Mouse (Mus musculus): ENCODE data around the gene Zfp638.
"Not testable (repeated sequence)": the region's sequence is repeated elsewhere in the genome, so short reads cannot be mapped to it uniquely, and the experiment has no call there.

The Zfp638 gene

GRCm38 (mm10) chr6:83866954-83867597, at the start of gene Zfp638:
Gene Zfp638 (plus strand): TSS chr6:83867109.
- DNase-seq (ENCODE audit: low read depth, low spot score), result peak; percentile 90
- no peaks in the 10 kb centered on the region for H3K36me3 ChIP-seq (ENCODE audit: control insufficient read depth, insufficient read depth, low read length, poor library complexity, severe bottlenecking)
- no peaks in the 10 kb centered on the region for H3K27me3 ChIP-seq (ENCODE audit: control insufficient read depth, insufficient read depth, low read length, poor library complexity, severe bottlenecking)

GRCm38 (mm10) chr6:83818996-83819395, 47.9 kb upstream of the Zfp638 start:
- DNase-seq (ENCODE audit: low read depth, low spot score), result no peak
- no peaks in the 10 kb centered on the region for H3K27me3 ChIP-seq (ENCODE audit: control insufficient read depth, insufficient read depth, low read length, poor library complexity, severe bottlenecking)
- H3K36me3 ChIP-seq (ENCODE audit: control insufficient read depth, insufficient read depth, low read length, poor library complexity, severe bottlenecking), result no peaks in the 10 kb centered on the region

GRCm38 (mm10) chr6:83820727-83821515, 46.0 kb upstream of the Zfp638 start:
- 0 out of 2 replicates have a peak, but pooled peaks cover 2% of the 10 kb centered on the region for H3K36me3 ChIP-seq (ENCODE audit: control insufficient read depth, insufficient read depth, low read length, poor library complexity, severe bottlenecking)
- H3K27me3 ChIP-seq (ENCODE audit: control insufficient read depth, insufficient read depth, low read length, poor library complexity, severe bottlenecking), result no peaks in the 10 kb centered on the region
- DNase-seq (ENCODE audit: low read depth, low spot score), result no peak

- H3K27me3 ChIP-seq (ENCODE audit: control insufficient read depth, insufficient read depth, low read length, poor library complexity, severe bottlenecking), result no peaks in the 10 kb centered on the region
- no peak for DNase-seq (ENCODE audit: low read depth, low spot score)
- H3K36me3 ChIP-seq (ENCODE audit: control insufficient read depth, insufficient read depth, low read length, poor library complexity, severe bottlenecking), result 0 out of 2 replicates have a peak, but pooled peaks cover 2% of the 10 kb centered on the region
These were observed 45.1 kb upstream of the Zfp638 start for GRCm38 (mm10) chr6:83821856-83822255.

GRCm38 (mm10) chr6:83830941-83831605, 35.8 kb upstream of the Zfp638 start:
- DNase-seq (ENCODE audit: low read depth, low spot score), result peak; percentile 79
- Histone ChIP-seq H3K36me3 (ENCODE audit: control insufficient read depth, insufficient read depth, low read length, poor library complexity, severe bottlenecking) (no peaks in the 10 kb centered on the region), H3K27me3 (ENCODE audit: control insufficient read depth, insufficient read depth, low read length, poor library complexity, severe bottlenecking) (no peaks in the 10 kb centered on the region)

GRCm38 (mm10) chr6:83831606-83832123, 35.2 kb upstream of the Zfp638 start, which contains the start of gene Paip2b:
Gene Paip2b (minus strand): TSS chr6:83831741.
- peak; percentile 99 for DNase-seq (ENCODE audit: low read depth, low spot score)
- H3K27me3 ChIP-seq (ENCODE audit: control insufficient read depth, insufficient read depth, low read length, poor library complexity, severe bottlenecking), result no peaks in the 10 kb centered on the region
- no peaks in the 10 kb centered on the region for H3K36me3 ChIP-seq (ENCODE audit: control insufficient read depth, insufficient read depth, low read length, poor library complexity, severe bottlenecking)

- not testable (repeated sequence) for DNase-seq (ENCODE audit: low read depth, low spot score); H3K27me3 ChIP-seq (ENCODE audit: control insufficient read depth, insufficient read depth, low read length, poor library complexity, severe bottlenecking); H3K36me3 ChIP-seq (ENCODE audit: control insufficient read depth, insufficient read depth, low read length, poor library complexity, severe bottlenecking)
These were observed 34.5 kb upstream of the Zfp638 start for GRCm38 (mm10) chr6:83832393-83832792.

GRCm38 (mm10) chr6:83836826-83837225, 30.1 kb upstream of the Zfp638 start:
- Histone ChIP-seq H3K36me3 (ENCODE audit: control insufficient read depth, insufficient read depth, low read length, poor library complexity, severe bottlenecking) (no peaks in the 10 kb centered on the region), H3K27me3 (ENCODE audit: control insufficient read depth, insufficient read depth, low read length, poor library complexity, severe bottlenecking) (no peaks in the 10 kb centered on the region)
- no peak for DNase-seq (ENCODE audit: low read depth, low spot score)

- H3K27me3 ChIP-seq (ENCODE audit: control insufficient read depth, insufficient read depth, low read length, poor library complexity, severe bottlenecking), result no peaks in the 10 kb centered on the region
- H3K36me3 ChIP-seq (ENCODE audit: control insufficient read depth, insufficient read depth, low read length, poor library complexity, severe bottlenecking), result no peaks in the 10 kb centered on the region
- no peak for DNase-seq (ENCODE audit: low read depth, low spot score)
These were observed 28.9 kb upstream of the Zfp638 start for GRCm38 (mm10) chr6:83838046-83838445.

- no peaks in the 10 kb centered on the region for H3K36me3 ChIP-seq (ENCODE audit: control insufficient read depth, insufficient read depth, low read length, poor library complexity, severe bottlenecking)
- no peaks in the 10 kb centered on the region for H3K27me3 ChIP-seq (ENCODE audit: control insufficient read depth, insufficient read depth, low read length, poor library complexity, severe bottlenecking)
- DNase-seq (ENCODE audit: low read depth, low spot score), result no peak
These were observed 26.8 kb upstream of the Zfp638 start for GRCm38 (mm10) chr6:83840086-83840485.

- DNase-seq (ENCODE audit: low read depth, low spot score), result no peak
- Histone ChIP-seq H3K27me3 (ENCODE audit: control insufficient read depth, insufficient read depth, low read length, poor library complexity, severe bottlenecking) (no peaks in the 10 kb centered on the region), H3K36me3 (ENCODE audit: control insufficient read depth, insufficient read depth, low read length, poor library complexity, severe bottlenecking) (no peaks in the 10 kb centered on the region)
These were observed 22.0 kb upstream of the Zfp638 start for GRCm38 (mm10) chr6:83844913-83845312.

GRCm38 (mm10) chr6:83846141-83846540, 20.8 kb upstream of the Zfp638 start:
- DNase-seq (ENCODE audit: low read depth, low spot score), result no peak
- Histone ChIP-seq H3K36me3 (ENCODE audit: control insufficient read depth, insufficient read depth, low read length, poor library complexity, severe bottlenecking) (no peaks in the 10 kb centered on the region), H3K27me3 (ENCODE audit: control insufficient read depth, insufficient read depth, low read length, poor library complexity, severe bottlenecking) (no peaks in the 10 kb centered on the region)

- Histone ChIP-seq H3K27me3 (ENCODE audit: control insufficient read depth, insufficient read depth, low read length, poor library complexity, severe bottlenecking) (no peaks in the 10 kb centered on the region), H3K36me3 (ENCODE audit: control insufficient read depth, insufficient read depth, low read length, poor library complexity, severe bottlenecking) (no peaks in the 10 kb centered on the region)
- no peak for DNase-seq (ENCODE audit: low read depth, low spot score)
These were observed 17.5 kb upstream of the Zfp638 start for GRCm38 (mm10) chr6:83849446-83849845.

GRCm38 (mm10) chr6:83857476-83857875, 9.4 kb upstream of the Zfp638 start:
- no peaks in the 10 kb centered on the region for H3K27me3 ChIP-seq (ENCODE audit: control insufficient read depth, insufficient read depth, low read length, poor library complexity, severe bottlenecking)
- H3K36me3 ChIP-seq (ENCODE audit: control insufficient read depth, insufficient read depth, low read length, poor library complexity, severe bottlenecking), result no peaks in the 10 kb centered on the region
- DNase-seq (ENCODE audit: low read depth, low spot score), result no peak

GRCm38 (mm10) chr6:83860033-83860432, 6.9 kb upstream of the Zfp638 start:
- Histone ChIP-seq H3K36me3 (ENCODE audit: control insufficient read depth, insufficient read depth, low read length, poor library complexity, severe bottlenecking) (no peaks in the 10 kb centered on the region), H3K27me3 (ENCODE audit: control insufficient read depth, insufficient read depth, low read length, poor library complexity, severe bottlenecking) (no peaks in the 10 kb centered on the region)
- no peak for DNase-seq (ENCODE audit: low read depth, low spot score)

Measured in splenic B cell, adult 2 months (primary cell).